Mouse (Mus musculus): Measurements from ENCODE around the gene Sbno2. TPM values are rescaled to one million over a fixed set of nuclear protein-coding genes. Genes with fewer than 3 reads are reported as not detected.

Sbno2 gene
- polyA plus RNA-seq, 1 experiment from 2014 or later, result 10.3 TPM

GRCm38 (mm10) chr10:80138553-80139438 lies 33.4 kb upstream of the Sbno2 start, which contains the start of gene Atp5d:
Gene Atp5d, plus strand, starts transcription at chr10:80138632.
- ATAC-seq, result peak; percentile 7
- peak within 1 kb of the TSS; percentile 92 for H3K27ac ChIP-seq (ENCODE audit: low read depth, low read length)
- H3K9ac ChIP-seq (ENCODE audit: low read depth, low read length), result peak within 1 kb of the TSS; percentile 88
- peak within 1 kb of the TSS; percentile 77 for H3K4me3 ChIP-seq (ENCODE audit: low read length)
- no peaks in the 10 kb centered on the region for H3K27me3 ChIP-seq (replicated peaks; ENCODE audit: control insufficient read depth, insufficient read depth, low read length)
- peak within 1 kb of the TSS; percentile 75 for H3K4me2 ChIP-seq (ENCODE audit: low read length)
- peaks cover 17% of the 10 kb centered on the region; the same call in 1 of the 2 replicates for H3K36me3 ChIP-seq (ENCODE audit: control insufficient read depth, insufficient read depth, low read length)
- H3K4me1 ChIP-seq (ENCODE audit: control insufficient read depth, insufficient read depth, low read depth, low read length), result peaks cover 37% of the 10 kb centered on the region
- under 1% methylated on average over 46 of the region's 94 CpGs for WGBS
- no peaks in the 10 kb centered on the region for H3K9me3 ChIP-seq (ENCODE audit: control insufficient read depth, low read length)

- Histone ChIP-seq H3K9me3 (ENCODE audit: control insufficient read depth, low read length) (no peaks in the 10 kb centered on the region), H3K4me2 (ENCODE audit: low read length) (peak overlapping the region; percentile 75), H3K36me3 (ENCODE audit: control insufficient read depth, insufficient read depth, low read length) (peaks cover 20% of the 10 kb centered on the region; the same call in 1 of the 2 replicates), H3K9ac (ENCODE audit: low read depth, low read length) (peak overlapping the region; percentile 88), H3K27me3 (replicated peaks; ENCODE audit: control insufficient read depth, insufficient read depth, low read length) (no peaks in the 10 kb centered on the region), H3K4me1 (ENCODE audit: control insufficient read depth, insufficient read depth, low read depth, low read length) (peaks cover 31% of the 10 kb centered on the region), H3K4me3 (ENCODE audit: low read length) (peak overlapping the region; percentile 77), H3K27ac (ENCODE audit: low read depth, low read length) (peak overlapping the region; percentile 92)
- ATAC-seq, result no peak
- 1% methylated on average over 32 of the region's 33 CpGs for WGBS
Observed at GRCm38 (mm10) chr10:80137626-80138552, 32.5 kb upstream of the Sbno2 start.

DNA sequence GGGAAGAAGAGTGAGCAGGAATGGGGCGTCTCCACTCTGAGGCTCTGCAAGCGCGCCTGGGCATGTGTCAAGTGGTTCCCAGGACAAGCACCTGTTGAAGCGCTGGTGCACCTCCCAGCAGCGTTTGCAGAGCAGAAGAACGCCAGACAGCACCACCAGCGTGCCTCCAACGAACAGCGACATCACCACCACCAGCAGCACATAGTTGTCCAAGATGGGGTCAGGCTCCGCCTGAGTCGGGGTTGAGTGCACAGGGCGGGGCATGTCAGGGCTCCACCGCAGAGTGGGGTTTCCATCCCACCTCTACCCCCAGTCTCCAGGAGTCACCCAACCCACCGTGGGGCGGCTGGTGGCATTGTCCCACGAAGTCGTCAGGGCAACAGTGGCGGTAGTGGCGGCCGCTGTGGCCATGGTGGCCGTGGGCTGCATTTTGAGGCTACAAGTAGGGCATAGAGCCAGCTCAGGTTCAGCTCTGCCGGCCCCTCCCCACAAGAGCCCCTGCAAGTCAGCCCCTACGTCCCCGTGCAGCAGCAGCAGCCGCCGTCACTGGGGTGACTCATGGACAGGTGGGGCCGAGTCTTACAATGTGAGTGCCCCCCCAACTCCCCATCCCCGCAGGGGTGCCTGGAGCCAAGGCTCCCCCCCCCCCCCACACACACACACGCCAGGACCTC lies 31.7 kb upstream of the Sbno2 start:
- H3K4me3 ChIP-seq (ENCODE audit: low read length), result peak overlapping the region; percentile 77
- ATAC-seq, result no peak
- H3K27ac ChIP-seq (ENCODE audit: low read depth, low read length), result peak overlapping the region; percentile 92
- H3K36me3 ChIP-seq (ENCODE audit: control insufficient read depth, insufficient read depth, low read length), result peaks cover 27% of the 10 kb centered on the region; the same call in 1 of the 2 replicates
- H3K4me2 ChIP-seq (ENCODE audit: low read length), result peak overlapping the region; percentile 75
- H3K27me3 ChIP-seq (replicated peaks; ENCODE audit: control insufficient read depth, insufficient read depth, low read length), result no peaks in the 10 kb centered on the region
- WGBS, result 2% methylated on average over 24 of the region's 29 CpGs
- H3K9me3 ChIP-seq (ENCODE audit: control insufficient read depth, low read length), result no peaks in the 10 kb centered on the region
- H3K4me1 ChIP-seq (ENCODE audit: control insufficient read depth, insufficient read depth, low read depth, low read length), result peaks cover 30% of the 10 kb centered on the region
- peak overlapping the region; percentile 88 for H3K9ac ChIP-seq (ENCODE audit: low read depth, low read length)

DNA sequence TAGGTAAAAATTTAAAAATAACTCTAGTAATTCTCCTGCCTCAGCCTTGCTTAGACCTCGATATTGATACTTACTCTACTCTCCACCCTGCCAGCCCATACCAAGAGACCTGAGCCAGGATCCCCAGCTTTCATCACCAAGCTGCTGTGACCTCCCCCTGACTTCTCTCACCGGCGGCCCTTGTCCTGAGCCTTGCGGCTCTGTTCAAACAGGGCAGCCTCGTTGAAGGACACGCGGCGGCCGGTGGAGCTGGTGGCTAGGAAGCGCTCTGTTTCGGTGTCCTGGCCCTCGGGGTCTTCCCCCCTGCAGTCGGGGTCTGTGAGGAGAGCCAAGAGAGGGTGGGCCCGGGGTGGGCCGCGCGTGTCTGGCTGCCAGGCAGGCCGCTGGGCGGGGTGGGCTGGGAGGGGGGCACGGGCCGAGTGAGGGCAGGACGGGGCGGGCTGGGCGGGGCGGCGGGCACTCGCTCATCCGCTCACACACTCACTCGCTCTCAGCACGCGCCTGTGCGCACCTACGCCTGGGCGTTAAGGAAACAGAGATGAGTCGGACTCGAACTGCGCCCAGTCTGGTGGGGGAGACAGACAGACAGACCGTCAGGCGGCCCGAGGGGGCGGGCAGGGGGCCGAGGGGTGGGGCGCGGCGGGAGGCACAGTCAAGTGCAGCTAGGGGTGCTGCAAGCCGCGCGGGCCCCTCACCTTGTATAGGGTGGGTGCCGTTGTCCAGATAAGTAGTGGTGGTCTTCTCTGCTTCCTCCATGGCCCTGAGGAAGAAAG lies 31.0 kb upstream of the Sbno2 start:
- H3K36me3 ChIP-seq (ENCODE audit: control insufficient read depth, insufficient read depth, low read length), result peaks cover 31% of the 10 kb centered on the region; the same call in 1 of the 2 replicates
- H3K9ac ChIP-seq (ENCODE audit: low read depth, low read length), result peak overlapping the region; percentile 88
- peak overlapping the region; percentile 77 for H3K4me3 ChIP-seq (ENCODE audit: low read length)
- H3K27ac ChIP-seq (ENCODE audit: low read depth, low read length), result peak overlapping the region; percentile 92
- no peaks in the 10 kb centered on the region for H3K9me3 ChIP-seq (ENCODE audit: control insufficient read depth, low read length)
- H3K4me2 ChIP-seq (ENCODE audit: low read length), result peak overlapping the region; percentile 75
- no peak for ATAC-seq
- WGBS, result 23% methylated on average over 42 of the region's 49 CpGs
- no peaks in the 10 kb centered on the region for H3K27me3 ChIP-seq (replicated peaks; ENCODE audit: control insufficient read depth, insufficient read depth, low read length)
- H3K4me1 ChIP-seq (ENCODE audit: control insufficient read depth, insufficient read depth, low read depth, low read length), result peaks cover 36% of the 10 kb centered on the region

DNA sequence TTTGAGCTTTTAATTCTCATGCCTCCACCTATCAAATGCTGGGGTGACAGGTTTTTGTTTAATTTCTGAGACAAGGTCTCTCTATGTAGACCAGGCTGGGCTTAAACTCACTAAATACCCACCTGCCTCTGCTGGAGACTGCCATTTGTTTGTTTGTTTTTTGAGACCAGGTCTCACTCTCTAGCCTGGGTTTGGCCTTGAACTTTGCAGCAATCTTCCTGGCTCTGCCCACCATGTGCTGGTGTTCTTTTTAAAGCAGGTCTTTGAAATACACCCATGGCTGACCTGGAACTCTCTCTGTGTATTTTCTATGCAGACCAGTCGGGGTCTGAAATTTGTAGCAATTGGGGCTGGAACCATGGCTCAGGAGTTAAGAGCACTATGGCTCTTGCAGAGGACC lies 30.3 kb upstream of the Sbno2 start:
- WGBS, result 81% methylated on average over 1 of the region's 1 CpGs
- no peak for ATAC-seq
- H3K9me3 ChIP-seq (ENCODE audit: control insufficient read depth, low read length), result no peaks in the 10 kb centered on the region
- H3K4me3 ChIP-seq (ENCODE audit: low read length), result no peak overlapping the region
- H3K27ac ChIP-seq (ENCODE audit: low read depth, low read length), result no peak overlapping the region
- no peaks in the 10 kb centered on the region for H3K27me3 ChIP-seq (replicated peaks; ENCODE audit: control insufficient read depth, insufficient read depth, low read length)
- H3K36me3 ChIP-seq (ENCODE audit: control insufficient read depth, insufficient read depth, low read length), result peaks cover 35% of the 10 kb centered on the region; the same call in 1 of the 2 replicates
- H3K4me2 ChIP-seq (ENCODE audit: low read length), result no peak overlapping the region
- no peak overlapping the region for H3K9ac ChIP-seq (ENCODE audit: low read depth, low read length)
- peaks cover 37% of the 10 kb centered on the region for H3K4me1 ChIP-seq (ENCODE audit: control insufficient read depth, insufficient read depth, low read depth, low read length)

- Histone ChIP-seq H3K27ac (ENCODE audit: low read depth, low read length) (no peak overlapping the region), H3K27me3 (replicated peaks; ENCODE audit: control insufficient read depth, insufficient read depth, low read length) (no peaks in the 10 kb centered on the region), H3K9me3 (ENCODE audit: control insufficient read depth, low read length) (no peaks in the 10 kb centered on the region), H3K36me3 (ENCODE audit: control insufficient read depth, insufficient read depth, low read length) (peaks cover 38% of the 10 kb centered on the region; the same call in 1 of the 2 replicates), H3K9ac (ENCODE audit: low read depth, low read length) (no peak overlapping the region), H3K4me1 (ENCODE audit: control insufficient read depth, insufficient read depth, low read depth, low read length) (peaks cover 37% of the 10 kb centered on the region), H3K4me2 (ENCODE audit: low read length) (no peak overlapping the region), H3K4me3 (ENCODE audit: low read length) (no peak overlapping the region)
- ATAC-seq, result no peak
- 83% methylated on average over 10 of the region's 10 CpGs for WGBS
Observed at GRCm38 (mm10) chr10:80135161-80135560, 29.8 kb upstream of the Sbno2 start.

DNA sequence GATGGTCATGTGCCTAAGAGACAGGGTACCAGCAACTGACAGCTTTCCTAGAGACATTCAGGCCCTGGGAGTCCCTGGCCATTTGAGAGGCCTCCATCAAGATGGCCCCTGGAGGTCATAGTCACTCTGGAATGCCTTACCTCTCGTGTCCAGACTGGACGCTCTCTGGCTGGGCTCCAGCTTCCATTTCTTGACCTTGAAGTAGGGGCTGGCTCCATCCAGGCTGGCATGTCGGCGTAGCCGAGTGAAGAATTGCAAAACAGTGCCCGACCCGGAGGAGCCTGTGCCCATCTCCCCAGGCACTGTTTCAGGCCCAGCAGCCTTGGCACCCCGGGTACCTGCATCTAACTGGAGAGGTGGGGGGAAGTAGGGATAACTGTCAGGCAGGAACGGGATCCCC lies 29.1 kb upstream of the Sbno2 start:
- Histone ChIP-seq H3K4me1 (ENCODE audit: control insufficient read depth, insufficient read depth, low read depth, low read length) (peaks cover 35% of the 10 kb centered on the region), H3K36me3 (ENCODE audit: control insufficient read depth, insufficient read depth, low read length) (peaks cover 44% of the 10 kb centered on the region; the same call in 1 of the 2 replicates), H3K4me3 (ENCODE audit: low read length) (no peak overlapping the region), H3K27ac (ENCODE audit: low read depth, low read length) (no peak overlapping the region), H3K27me3 (replicated peaks; ENCODE audit: control insufficient read depth, insufficient read depth, low read length) (no peaks in the 10 kb centered on the region), H3K9ac (ENCODE audit: low read depth, low read length) (no peak overlapping the region), H3K9me3 (ENCODE audit: control insufficient read depth, low read length) (no peaks in the 10 kb centered on the region), H3K4me2 (ENCODE audit: low read length) (no peak overlapping the region)
- no peak for ATAC-seq
- WGBS, result 91% methylated on average over 9 of the region's 9 CpGs

DNA sequence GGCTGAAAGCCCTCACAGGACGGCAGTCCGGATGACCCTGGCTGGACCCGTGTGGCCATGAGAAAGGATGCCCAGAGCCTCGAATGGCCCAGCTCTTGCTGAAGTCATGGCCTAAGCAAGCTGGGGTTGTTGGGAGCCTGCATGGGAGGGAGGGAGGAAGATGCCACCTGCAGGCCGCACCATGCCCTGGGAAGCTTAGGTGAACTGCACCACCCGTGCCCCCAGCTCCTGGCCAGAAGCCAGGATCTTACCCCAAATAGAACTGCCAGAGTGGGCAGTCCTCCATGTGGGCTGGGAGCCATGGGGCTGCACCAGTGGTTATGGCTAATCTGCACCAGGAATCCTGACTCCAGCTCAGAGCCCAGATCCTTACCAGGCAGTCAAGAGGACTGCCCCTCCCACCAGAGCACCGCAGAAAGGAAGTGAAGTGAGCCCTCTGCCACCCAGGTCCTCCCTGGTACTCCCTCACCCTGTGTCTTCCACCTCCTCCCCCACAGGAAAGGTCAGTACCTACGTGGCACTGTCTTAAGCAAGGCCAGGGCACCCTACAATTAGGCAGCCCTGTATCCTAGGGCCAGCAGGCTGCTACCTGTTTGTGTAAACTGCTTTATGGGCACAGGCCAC lies 28.0 kb upstream of the Sbno2 start:
- 75% methylated on average over 8 of the region's 8 CpGs for WGBS
- peaks cover 52% of the 10 kb centered on the region for H3K36me3 ChIP-seq (ENCODE audit: control insufficient read depth, insufficient read depth, low read length)
- H3K4me2 ChIP-seq (ENCODE audit: low read length), result no peak overlapping the region
- H3K4me1 ChIP-seq (ENCODE audit: control insufficient read depth, insufficient read depth, low read depth, low read length), result peaks cover 32% of the 10 kb centered on the region
- no peaks in the 10 kb centered on the region for H3K9me3 ChIP-seq (ENCODE audit: control insufficient read depth, low read length)
- no peak for ATAC-seq
- peak overlapping the region; percentile 24; the same call in 1 of the 2 replicates for H3K9ac ChIP-seq (ENCODE audit: low read depth, low read length)
- H3K27me3 ChIP-seq (replicated peaks; ENCODE audit: control insufficient read depth, insufficient read depth, low read length), result no peaks in the 10 kb centered on the region
- H3K27ac ChIP-seq (ENCODE audit: low read depth, low read length), result no peak overlapping the region
- H3K4me3 ChIP-seq (ENCODE audit: low read length), result no peak overlapping the region

Measured in hindbrain, embryonic 16.5 days (tissue).